Mouse (Mus musculus) intestine, embryonic 14.5 days (tissue): Measurements from ENCODE around the gene Mthfr. TPM values are rescaled to one million over a fixed set of nuclear protein-coding genes. Genes with fewer than 3 reads are reported as not detected.

Source experiments
- ATAC-seq: fragments of 200-750 bp; cut with Nextera tagmentation; replicated peaks from 2 replicates; pipeline ENCODE4 v1.8.0; 2017; ENCODE audit warnings: low read depth, moderate number of reproducible peaks, moderate TSS enrichment, moderate library complexity; ENCODE audit not compliant: low FRiP score, low TSS enrichment
- DNase-seq: peaks from one replicate; pipeline ENCODE4 v3.0.0-alpha.2; 2018; ENCODE audit warnings: low spot score
- H3K27ac ChIP-seq: fragments of 300-500 bp; sonication (generic); 2 replicates; pipeline ENCODE4 v1.5.1; 2014; ENCODE audit warnings: low read depth, mild to moderate bottlenecking, control low read depth
- H3K27me3 ChIP-seq: fragments of 300-500 bp; sonication (generic); replicated peaks from 2 replicates; pipeline ENCODE4 v1.6.1; 2014; ENCODE audit warnings: low read length, control low read depth; ENCODE audit not compliant: control insufficient read depth, insufficient read depth
- H3K36me3 ChIP-seq: fragments of 300-500 bp; sonication (generic); 2 replicates; pipeline ENCODE4 v1.6.1; 2014; ENCODE audit warnings: low read length, control low read depth; ENCODE audit not compliant: control insufficient read depth, insufficient read depth
- H3K4me1 ChIP-seq: fragments of 300-500 bp; sonication (generic); replicated peaks from 2 replicates; pipeline ENCODE4 v1.6.1; 2014; ENCODE audit warnings: low read length, control low read depth, mixed read lengths; ENCODE audit not compliant: control insufficient read depth, insufficient read depth
- H3K4me2 ChIP-seq: fragments of 300-500 bp; sonication (generic); 2 replicates; pipeline ENCODE4 v1.6.1; 2014; ENCODE audit warnings: low read length
- H3K4me3 ChIP-seq: fragments of 300-500 bp; sonication (generic); 2 replicates; pipeline ENCODE4 v1.5.1; 2014; ENCODE audit warnings: low read depth, low read length, control low read depth, mixed read lengths
- H3K9ac ChIP-seq: fragments of 300-500 bp; sonication (generic); 2 replicates; pipeline ENCODE4 v1.6.1; 2014; ENCODE audit warnings: mild to moderate bottlenecking, low read length
- H3K9me3 ChIP-seq: fragments of 300-500 bp; sonication (generic); 2 replicates; pipeline ENCODE4 v1.6.1; 2016; ENCODE audit warnings: low read length, control low read depth; ENCODE audit not compliant: control insufficient read depth
- WGBS: fragments of 180-500 bp; shearing (Covaris S2); extraction: QIAGEN DNeasy Blood & Tissue Kit; methylation state at CpG from one replicate; pipeline ENCODE4 v1.1.7; 2014; 5-methylcytosine and 5-hydroxymethylcytosine counted together
- polyA plus RNA-seq: library from polyadenylated mRNA; unstranded; fragments of >200 nt; fragmentation: Nextera tagmentation; extraction: Ambion mirVana; gene quantifications from 2 replicates; pipeline ENCODE4 v1.2.1, GENCODE M21; 2014

The Mthfr gene
- polyA plus RNA-seq, 1 experiment from 2014 or later = 18.4 TPM

DNA sequence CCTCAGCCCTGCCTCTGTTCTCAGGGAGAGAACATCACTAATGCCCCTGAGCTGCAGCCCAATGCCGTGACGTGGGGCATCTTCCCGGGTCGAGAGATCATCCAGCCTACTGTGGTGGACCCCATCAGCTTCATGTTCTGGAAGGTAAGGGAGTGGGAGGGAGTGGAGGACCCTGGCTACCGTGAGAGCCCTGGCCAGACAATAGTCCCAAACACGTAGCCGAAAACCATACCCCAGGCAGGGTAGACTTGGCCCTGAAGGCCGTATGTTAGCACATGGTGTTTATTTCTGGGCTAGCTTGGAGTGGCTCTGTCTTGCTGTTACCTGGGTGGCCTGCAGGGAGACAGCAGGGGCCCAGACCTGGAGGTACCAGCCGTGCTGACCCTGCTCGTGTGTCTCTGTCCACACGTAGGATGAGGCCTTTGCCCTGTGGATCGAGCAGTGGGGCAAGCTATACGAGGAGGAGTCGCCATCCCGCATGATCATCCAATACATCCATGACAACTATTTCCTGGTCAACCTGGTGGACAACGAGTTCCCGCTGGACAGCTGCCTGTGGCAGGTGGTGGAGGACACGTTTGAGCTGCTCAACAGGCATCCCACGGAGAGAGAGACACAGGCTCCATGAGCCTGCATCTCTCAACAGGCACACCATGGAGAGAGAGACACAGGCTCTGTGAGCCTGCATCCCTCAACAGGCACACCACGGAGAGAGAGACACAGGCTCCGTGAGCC is 16.3 kb downstream of the Mthfr start:
- Histone ChIP-seq H3K27me3 (no peaks in the 10 kb centered on the region), H3K36me3 (peaks cover 85% of the 10 kb centered on the region), H3K4me1 (no peaks in the 10 kb centered on the region), H3K27ac (no peak overlapping the region), H3K9me3 (no peaks in the 10 kb centered on the region), H3K4me2 (no peak overlapping the region), H3K9ac (no peak overlapping the region), H3K4me3 (no peak overlapping the region)
- no peak for DNase-seq
- 94% methylated on average over 21 of the region's 21 CpGs for WGBS
- no peak for ATAC-seq

DNA sequence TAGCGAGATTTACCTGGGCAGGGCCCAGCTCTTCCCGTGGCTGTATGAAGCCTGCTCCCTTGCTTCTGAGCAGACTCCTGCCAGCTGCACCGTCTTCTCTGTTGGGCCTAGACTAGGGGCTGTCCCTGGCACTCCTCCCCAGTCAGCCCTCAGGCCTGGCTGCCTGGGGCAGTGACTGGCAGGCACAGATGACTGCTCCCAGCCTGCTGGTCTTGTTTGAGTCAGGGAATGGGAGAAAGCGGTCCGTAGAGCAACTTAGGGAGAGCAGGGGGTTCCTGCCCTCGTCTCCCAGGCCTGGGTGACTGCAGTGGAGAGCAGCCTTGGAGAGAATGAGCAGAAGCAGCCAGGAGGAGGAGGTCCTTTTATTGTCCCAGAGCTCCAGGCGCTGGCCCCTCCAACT is 17.4 kb downstream of the Mthfr start:
- H3K9me3 ChIP-seq = no peaks in the 10 kb centered on the region
- peaks cover 74% of the 10 kb centered on the region for H3K36me3 ChIP-seq
- DNase-seq = no peak
- no peak overlapping the region for H3K4me2 ChIP-seq
- no peaks in the 10 kb centered on the region for H3K27me3 ChIP-seq
- no peak overlapping the region for H3K9ac ChIP-seq
- H3K4me3 ChIP-seq = no peak overlapping the region
- no peak overlapping the region for H3K27ac ChIP-seq
- WGBS = 86% methylated on average over 7 of the region's 7 CpGs
- H3K4me1 ChIP-seq = no peaks in the 10 kb centered on the region
- ATAC-seq = no peak

DNA sequence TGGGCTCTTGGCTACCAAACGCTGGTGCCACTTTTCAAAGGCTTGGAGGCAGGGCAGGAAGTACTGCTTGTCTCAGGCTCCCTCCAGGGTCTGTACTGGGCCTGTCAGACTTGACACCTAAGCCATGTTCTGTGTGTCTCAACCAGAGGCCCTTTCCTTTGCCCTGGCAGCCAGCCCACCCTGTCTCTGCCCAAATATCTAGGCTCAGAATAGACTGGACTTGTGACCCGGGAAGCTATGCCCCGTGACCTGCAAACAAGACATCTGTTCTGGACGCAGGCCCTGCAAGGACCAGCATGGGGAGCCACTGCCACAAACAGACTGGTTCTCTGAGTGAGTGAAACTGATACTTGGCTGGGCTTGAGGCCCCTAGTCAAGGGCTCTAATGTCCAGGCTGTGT is 17.9 kb downstream of the Mthfr start:
- Histone ChIP-seq H3K9ac (no peak overlapping the region), H3K27ac (no peak overlapping the region), H3K4me3 (no peak overlapping the region), H3K36me3 (peaks cover 69% of the 10 kb centered on the region), H3K4me1 (no peaks in the 10 kb centered on the region), H3K9me3 (no peaks in the 10 kb centered on the region), H3K4me2 (no peak overlapping the region), H3K27me3 (no peaks in the 10 kb centered on the region)
- DNase-seq (no peak), ATAC-seq (no peak)
- WGBS = 81% methylated on average over 4 of the region's 4 CpGs

DNA sequence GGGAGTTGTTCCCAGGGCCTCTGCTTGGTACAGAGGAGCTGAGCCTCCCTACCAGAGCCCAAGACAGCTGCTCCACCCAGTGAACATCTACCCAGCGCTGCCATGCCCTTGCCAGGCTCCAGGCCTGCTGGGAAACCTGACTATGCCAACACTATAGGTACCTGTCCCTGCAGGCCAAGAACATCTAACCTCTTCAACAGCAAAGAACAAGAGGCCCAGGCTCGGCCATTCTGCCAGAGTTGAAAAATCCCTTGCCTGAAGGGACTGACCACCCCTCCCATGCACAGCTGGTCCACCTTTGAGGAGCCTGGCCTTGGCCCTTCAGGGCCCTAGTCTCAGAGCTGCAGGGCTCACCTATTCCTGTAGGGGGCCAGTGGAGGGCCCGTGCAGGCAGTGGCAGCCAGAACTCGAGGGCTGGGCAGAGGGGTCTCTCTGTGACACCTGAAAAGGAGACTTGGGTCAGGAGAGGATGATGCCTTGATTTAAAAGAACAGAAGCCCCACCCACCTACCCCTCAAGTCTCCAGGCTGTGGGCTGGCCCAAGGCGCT is 18.9 kb downstream of the Mthfr start:
- ATAC-seq = no peak

DNA sequence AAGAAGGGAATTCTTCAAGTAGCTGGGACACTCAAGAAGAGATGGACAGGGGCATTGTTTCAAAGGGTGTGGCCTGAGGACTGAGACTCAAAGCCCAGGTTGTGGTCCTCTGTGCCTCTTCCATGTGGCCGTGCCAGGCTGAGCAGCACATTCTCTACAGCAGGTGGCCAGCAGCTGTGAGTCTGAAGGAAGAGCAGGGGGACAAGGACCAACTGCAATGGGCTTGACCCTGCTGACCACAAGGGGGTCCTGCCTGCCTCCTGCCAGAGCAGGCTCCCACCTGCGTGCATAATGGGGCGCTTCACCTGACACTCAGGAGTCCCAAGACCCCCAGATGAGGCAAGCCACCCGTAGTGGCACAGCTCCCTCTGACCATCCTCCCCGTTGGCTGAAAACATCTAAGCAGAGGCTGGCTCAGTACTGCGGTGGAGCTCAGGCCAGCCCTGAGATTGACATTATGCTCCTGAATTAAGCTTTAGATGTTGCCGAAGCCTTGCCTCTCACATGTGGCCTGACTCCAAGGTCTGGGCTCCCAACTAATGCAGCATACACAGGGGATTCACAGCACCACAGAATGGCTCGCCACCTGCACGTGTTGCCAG is 19.4 kb downstream of the Mthfr start:
- peaks cover 53% of the 10 kb centered on the region for H3K36me3 ChIP-seq
- no peaks in the 10 kb centered on the region for H3K9me3 ChIP-seq
- H3K4me1 ChIP-seq = no peaks in the 10 kb centered on the region
- no peak overlapping the region for H3K4me2 ChIP-seq
- no peak overlapping the region for H3K4me3 ChIP-seq
- 87% methylated on average over 9 of the region's 9 CpGs for WGBS
- H3K27ac ChIP-seq = no peak overlapping the region
- H3K9ac ChIP-seq = no peak overlapping the region
- H3K27me3 ChIP-seq = no peaks in the 10 kb centered on the region
- DNase-seq (no peak), ATAC-seq (no peak)

More for the DNA sequence above, 18.9 kb downstream of the Mthfr start:
- H3K9me3 ChIP-seq = no peaks in the 10 kb centered on the region
- no peak overlapping the region for H3K27ac ChIP-seq
- H3K4me2 ChIP-seq = no peak overlapping the region
- H3K4me1 ChIP-seq = no peaks in the 10 kb centered on the region
- H3K9ac ChIP-seq = no peak overlapping the region
- H3K4me3 ChIP-seq = no peak overlapping the region
- H3K27me3 ChIP-seq = no peaks in the 10 kb centered on the region
- WGBS = 61% methylated on average over 5 of the region's 5 CpGs
- peaks cover 59% of the 10 kb centered on the region for H3K36me3 ChIP-seq
- no peak for DNase-seq

DNA sequence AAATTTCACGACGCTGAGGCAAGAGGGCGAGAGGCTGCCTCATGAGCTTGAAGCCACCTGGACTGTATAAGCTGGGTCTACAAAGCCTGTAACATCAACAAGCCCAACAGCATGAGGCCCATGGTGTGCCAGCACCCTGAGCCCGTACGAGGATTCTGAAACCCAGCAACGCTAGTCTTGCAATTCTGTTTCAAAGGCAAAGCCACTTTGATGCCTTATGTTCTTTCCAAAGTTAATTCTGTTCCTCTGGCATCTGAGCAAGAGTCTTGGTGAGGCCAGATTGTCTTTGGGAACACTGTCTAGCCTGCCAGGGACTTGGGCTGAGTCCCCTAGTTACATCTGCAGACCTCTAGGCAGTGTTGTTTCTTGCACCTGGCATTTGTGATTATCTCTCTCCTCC is 20.1 kb downstream of the Mthfr start:
- H3K4me2 ChIP-seq = no peak overlapping the region
- no peaks in the 10 kb centered on the region for H3K27me3 ChIP-seq
- ATAC-seq (no peak), DNase-seq (no peak)
- H3K9me3 ChIP-seq = no peaks in the 10 kb centered on the region
- no peak overlapping the region for H3K27ac ChIP-seq
- 90% methylated on average over 6 of the region's 6 CpGs for WGBS
- no peak overlapping the region for H3K9ac ChIP-seq
- no peak overlapping the region for H3K4me3 ChIP-seq
- H3K4me1 ChIP-seq = no peaks in the 10 kb centered on the region
- peaks cover 47% of the 10 kb centered on the region for H3K36me3 ChIP-seq

DNA sequence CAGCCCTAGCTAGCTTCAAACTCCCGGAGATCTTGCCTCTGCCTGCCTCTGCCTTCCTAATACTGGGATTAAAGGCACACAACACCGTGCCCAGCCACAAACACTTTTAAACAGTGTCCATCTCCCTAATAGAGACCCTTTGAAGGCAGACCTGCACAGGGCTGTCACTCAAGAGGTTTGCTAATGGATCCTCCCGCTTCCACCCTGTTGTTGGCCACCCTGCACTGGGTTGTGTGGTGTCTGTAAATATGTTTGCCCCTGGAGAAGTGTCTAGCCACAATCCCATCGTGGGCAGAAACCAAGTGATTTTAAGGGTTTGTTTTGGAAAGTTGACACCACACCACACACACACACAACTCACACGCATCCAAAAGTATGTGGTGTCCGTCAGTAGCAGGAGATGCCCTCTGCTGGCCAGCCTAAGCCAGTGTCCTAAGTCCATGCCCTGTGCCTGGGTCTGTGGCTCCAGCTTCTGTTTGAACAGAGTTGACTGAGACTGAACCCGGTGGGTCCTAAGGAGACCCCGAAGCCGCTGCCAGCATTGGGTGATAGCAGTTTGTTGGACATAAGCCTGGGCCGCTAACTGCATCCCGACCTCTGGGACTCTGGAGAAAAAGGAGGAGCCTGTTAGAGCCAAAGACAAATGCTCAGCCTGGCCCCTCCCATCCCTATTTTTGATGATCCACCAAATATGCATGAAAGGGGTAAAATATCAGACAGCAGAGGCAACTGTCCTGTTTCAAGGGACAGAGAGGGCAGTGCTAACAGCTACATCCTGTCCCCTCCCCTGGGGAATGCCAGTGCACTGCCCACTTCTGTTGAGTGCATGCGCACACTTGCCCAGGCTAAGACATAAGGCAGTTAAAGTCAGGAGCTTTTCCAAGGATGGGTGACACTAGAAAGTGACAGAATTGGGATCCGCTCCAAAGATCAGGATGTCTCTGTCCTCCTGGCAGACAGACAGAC is 21.5 kb downstream of the Mthfr start:
- DNase-seq (no peak), ATAC-seq (peak; percentile 68)
- Histone ChIP-seq H3K4me1 (no peaks in the 10 kb centered on the region), H3K9me3 (no peaks in the 10 kb centered on the region), H3K9ac (no peak overlapping the region), H3K4me2 (no peak overlapping the region), H3K36me3 (peaks cover 34% of the 10 kb centered on the region), H3K27me3 (no peaks in the 10 kb centered on the region), H3K4me3 (no peak overlapping the region), H3K27ac (no peak overlapping the region)
- WGBS = 50% methylated on average over 13 of the region's 13 CpGs

DNA sequence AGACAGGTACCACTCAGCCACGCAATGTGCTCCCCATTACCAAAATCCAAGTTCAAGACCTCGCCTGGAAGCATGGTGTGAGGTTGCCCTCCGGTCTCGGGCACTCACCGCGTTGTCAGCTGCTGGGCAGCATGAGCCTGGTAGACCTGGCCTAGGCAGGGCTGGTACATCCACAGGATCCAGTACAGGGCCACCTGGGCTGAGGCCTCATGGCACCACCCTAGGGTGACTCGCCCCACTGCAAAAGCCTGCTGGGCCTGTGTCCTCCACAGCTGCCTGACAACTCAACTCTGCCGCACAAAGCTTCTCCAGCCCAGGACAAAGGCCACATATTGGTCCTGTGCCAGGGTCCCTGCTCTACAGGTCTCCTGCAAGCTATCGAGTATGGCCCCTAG is 22.2 kb downstream of the Mthfr start:
- Histone ChIP-seq H3K36me3 (peaks cover 27% of the 10 kb centered on the region), H3K4me2 (no peak overlapping the region), H3K27ac (no peak overlapping the region), H3K9me3 (no peaks in the 10 kb centered on the region), H3K9ac (no peak overlapping the region), H3K4me1 (no peaks in the 10 kb centered on the region), H3K27me3 (no peaks in the 10 kb centered on the region), H3K4me3 (no peak overlapping the region)
- DNase-seq = no peak
- ATAC-seq = no peak
- WGBS = 87% methylated on average over 9 of the region's 9 CpGs
